Mouse (Mus musculus): Measurements from ENCODE around the gene 4933427D14Rik.
A peak's percentile ranks its signal among the peaks of the same experiment; 100 is the strongest.

Gene 4933427D14Rik

DNA sequence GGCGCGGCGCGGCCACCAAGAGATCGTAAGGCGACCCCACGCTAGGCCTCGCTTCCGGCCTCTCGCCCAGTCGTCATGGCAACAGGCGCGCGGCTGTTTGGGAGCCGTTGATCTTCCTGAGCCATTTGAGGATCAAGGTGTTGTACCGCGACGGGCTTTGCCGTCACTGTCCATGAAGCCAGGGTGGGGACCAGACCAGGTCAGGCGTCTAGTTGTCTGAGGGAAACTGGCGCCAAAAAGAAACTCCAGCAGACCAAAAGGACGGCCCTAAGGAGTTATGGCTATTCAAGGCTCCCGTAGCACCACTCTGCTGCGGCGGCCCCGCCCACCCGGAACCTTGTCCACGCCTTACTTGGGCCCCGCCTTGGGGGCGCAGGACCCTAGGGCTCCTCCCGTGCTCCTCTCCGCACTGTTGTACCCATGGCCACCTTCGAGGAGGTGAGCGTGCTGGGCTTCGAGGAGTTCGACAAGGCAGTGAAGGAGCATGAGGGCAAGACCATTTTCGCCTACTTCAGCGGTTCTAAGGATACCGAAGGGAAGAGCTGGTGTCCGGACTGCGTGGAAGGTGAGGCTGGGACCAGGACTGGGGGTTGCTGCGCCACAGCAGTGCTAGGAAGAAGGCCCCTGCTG, at the start of gene 4933427D14Rik, which contains the start of gene Txndc17:
Gene 4933427D14Rik, minus strand, starts transcription at position 256 of the 630 bp plus-strand sequence.
Gene Txndc17, plus strand, starts transcription at position 344 of the 630 bp plus-strand sequence.
- DNase-seq (ENCODE audit: low spot score) = peak; percentile 88

DNA sequence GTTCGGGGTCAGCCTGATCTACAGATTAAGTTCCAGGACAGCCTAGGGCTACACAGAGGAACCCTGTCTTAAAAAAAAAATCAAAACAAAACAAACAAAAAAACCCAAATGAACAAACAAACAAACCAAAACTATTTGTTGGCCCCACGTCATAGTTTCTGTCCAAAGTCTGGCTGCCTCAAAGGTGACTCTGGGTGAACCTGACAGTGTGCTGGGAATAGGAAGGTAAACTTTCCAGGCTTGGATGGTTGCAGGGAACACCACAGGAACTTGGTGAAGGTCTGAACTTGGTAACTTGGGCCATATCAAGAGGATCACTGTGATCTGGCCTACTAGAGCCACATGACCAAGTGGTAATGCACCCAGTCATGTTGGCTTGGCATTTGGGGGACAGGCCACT, 49.2 kb upstream of the 4933427D14Rik start:
- DNase-seq (ENCODE audit: low spot score) = no peak

DNA sequence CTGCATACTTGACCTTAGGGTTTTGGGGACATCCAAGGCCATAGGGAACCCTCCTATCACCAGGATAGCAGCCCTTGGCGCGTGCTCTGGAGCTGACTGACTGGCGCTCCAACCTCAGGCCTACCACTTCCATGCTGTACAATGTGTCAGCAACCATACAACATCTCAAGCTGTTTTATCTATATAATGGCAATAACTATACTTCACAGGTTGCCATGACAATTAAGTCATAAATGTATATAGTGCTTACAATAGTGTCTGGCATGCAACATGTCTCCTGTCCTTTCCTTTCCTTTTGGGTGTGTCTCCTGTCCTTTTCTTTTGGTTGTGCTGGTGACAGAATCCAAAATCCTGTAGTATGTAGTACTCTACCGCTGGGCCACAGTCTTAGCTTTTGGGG, 48.4 kb upstream of the 4933427D14Rik start:
- no peak for DNase-seq (ENCODE audit: low spot score)

DNA sequence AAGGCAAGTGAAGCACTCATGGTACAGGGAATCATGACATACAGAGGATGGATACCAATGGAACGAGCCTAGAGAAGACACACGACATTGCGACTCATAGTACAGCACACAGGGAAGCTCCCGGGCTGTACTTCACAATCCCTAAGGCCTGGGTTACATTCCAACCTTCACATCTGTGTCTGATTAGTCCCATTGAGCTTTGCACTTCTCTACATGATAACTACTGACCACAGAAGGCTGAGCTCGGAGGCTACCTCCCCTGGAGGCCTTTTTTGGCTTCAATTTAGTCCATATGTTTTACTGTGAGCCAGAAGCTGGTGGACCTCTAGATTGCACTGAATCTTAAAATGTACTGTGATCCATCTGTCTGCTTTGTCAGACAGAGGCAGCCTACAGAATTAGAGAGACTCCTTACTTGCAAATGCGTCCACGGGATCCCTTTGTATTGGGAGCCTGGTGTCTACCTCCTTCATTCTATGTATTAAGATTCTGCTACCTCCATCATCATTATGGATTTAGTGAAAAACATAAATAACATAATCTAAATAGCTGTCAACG, 38.0 kb upstream of the 4933427D14Rik start:
- DNase-seq (ENCODE audit: low spot score) = no peak

DNA sequence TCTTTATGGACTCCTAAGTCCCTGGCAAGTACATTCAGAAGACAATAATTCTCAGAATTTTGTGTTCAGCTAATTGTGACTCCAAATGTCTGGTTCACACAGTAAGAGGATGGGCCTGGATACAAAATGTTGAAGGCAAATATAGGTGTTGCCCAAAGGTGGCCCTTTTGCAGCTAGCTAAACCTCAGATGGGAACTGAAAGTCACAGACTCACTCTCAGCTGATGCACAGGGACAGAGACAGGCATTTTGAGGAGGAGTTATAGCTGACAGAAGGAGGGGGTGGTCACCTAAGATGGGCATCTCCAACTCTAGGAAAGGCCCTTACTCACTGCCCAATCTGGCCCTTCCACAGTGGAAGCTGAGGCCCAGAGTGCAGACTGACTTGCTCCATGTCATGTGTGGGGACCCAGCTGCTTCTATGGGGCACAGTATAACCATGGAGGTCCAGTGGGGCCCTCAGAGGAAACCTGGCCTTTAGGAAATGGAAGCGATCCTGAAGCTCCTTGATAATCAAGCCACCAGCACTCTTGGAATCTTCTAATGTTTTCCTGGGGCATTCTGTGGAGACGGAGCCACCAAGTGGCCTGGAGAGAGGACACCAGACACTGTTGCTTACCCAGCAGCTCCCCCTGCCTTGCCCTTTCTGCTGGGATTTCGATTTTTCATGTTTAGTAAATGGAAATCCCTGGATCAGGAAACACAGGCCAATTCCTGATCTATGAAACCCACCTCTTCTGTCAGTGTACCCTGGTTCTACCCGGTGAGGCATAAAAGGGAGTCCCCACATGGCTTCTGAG, 33.0 kb upstream of the 4933427D14Rik start:
- DNase-seq (ENCODE audit: low spot score) = no peak

DNA sequence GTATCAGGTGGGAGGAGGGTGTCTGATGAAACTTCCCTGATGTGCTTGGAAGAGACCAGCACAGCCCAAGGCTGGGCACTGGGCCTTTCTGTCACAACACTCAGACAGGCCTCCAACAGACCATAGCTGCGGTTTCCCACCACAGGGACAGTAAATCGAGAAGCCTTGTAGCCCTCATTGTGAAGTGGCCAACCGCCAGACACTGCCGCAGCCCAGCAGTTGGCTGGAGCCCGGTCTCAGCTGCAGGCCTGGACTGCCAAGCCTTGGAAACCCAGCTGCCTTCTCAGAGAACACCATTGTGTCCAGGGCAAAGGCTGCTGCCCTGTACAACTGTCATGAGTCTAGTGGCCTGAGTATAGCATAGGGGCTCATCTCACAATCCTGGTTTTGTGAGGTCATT, 26.8 kb upstream of the 4933427D14Rik start:
- no peak for DNase-seq (ENCODE audit: low spot score)

DNA sequence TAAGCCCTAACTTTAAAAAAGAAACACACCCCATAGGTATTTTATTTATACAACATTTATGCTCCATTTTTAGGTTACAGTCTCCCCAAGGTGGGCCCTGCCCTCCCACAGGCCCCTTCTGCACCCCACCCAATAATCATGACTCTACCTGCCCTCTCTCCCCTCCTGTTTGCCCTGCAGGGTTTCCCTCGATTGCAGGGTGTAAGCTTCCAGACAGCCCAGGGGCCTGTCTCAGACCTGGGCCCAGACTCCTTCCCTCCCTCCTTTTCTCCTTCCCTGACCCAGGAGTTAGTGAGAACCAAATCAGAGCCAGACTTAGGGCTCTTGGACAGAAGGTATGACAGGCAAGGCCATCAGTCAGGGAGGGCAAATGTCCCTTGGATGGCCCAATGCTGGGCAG, 25.7 kb upstream of the 4933427D14Rik start:
- no peak for DNase-seq (ENCODE audit: low spot score)

DNA sequence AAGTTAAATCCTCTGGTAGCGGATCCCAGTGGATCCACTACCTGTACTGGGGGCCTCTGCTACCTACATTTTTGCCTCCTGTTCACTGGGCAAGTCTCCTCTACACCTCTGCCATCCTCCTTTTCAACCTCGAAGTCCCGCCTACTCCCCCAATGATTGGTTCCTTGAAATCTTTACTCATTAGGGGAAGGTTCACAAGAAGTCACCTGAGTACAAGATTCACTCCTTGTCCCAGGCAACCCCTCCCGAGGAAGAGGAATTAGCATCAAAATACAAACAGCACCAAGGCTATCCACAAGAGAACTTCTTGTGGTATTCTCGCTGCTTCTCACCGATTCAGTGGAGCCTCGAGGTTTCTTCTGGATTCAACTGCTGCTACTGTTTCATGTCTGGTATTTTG, 24.8 kb upstream of the 4933427D14Rik start:
- no peak for DNase-seq (ENCODE audit: low spot score)

DNA sequence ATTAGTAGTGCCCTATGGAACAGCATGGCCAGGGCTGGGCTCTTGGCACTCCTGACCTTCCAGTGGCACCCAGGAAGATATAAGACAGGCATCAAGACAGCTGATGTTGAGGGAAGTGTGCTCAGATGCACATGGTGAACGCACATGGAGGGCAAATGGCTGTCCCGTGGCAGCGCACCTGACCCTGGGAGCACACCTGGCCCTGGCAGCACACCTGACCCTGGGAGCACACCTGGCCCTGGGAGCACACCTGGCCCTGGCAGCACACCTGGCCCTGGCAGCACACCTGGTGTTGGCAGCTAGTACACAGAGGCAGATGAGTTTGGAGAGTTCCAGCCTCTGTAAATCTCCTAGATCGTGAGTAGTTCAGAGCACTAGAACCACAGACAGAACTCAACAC, 21.3 kb upstream of the 4933427D14Rik start:
- DNase-seq (ENCODE audit: low spot score) = no peak

DNA sequence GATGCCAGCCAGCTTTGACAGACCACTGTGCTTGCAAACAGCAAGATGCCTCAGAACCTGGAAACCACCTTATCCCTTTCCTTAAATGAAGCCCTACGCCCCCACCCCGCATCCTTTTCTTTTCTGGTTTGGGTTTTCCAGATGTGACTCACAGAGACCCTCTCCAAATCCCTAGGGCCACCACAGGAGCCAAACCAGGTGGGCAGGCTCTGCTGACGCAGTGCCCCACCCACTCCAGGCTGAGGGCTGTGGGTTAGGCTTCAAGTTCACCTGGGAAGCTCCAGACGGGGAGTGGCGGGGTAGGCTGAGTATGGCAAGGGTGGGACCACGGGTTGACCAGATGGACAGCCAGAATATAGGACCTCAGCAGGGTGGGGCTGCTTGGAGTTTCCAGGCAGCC, 19.6 kb upstream of the 4933427D14Rik start:
- DNase-seq (ENCODE audit: low spot score) = no peak

DNA sequence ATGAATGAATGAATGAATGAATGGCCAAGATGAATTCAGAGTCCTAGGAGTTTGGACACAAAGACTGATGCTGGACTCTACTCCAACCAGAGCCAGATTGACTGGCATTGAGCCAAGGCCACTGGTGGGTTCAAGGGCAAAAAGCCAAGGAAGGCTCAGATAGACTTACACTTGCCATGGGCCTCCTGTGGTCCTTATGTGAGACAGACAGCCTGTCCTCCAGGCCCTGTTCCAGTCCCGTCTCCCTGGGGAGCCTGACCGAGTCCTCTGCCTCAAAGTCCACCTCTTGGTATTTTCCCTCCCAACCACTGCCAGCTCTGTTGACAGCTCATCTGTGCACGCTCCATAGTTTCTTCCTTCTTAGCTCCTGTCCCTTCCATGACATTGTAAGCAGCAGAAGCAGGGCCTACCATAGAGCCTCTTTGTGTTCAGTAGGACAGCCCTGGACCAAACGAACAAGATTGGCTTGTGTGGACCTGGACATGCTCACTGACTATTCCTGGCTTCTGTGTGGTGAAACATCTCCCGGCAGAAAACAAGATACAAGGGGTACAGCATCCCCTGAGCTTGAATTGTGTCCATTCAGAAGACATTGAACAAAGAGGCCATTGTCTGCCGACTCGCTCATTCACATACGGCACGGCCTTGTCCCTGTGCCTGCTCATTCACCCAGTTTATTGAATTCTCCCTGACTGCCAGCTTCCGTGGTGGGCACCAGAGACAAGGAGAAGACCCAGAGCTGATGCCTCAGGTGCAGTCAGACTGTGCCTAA, 18.9 kb upstream of the 4933427D14Rik start:
- DNase-seq (ENCODE audit: low spot score) = no peak

DNA sequence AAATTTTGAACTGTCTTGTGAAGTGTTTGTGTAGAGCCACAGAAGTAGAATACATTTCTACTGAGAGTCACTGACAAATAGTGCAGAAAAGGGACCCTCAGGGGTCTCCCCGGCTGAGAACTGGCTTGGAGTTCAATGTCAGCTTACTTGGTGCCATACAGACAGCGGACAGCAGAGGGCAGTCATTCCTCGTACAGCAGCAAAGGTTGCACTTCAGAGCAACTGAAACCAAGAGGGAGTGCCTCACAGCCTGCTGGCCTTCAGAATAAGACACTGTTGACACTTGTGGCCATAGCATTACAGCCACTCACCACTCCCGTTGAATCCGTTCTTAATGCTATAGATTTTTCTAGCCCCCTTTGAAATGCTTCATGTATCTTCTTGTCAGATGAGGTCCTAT, 17.6 kb upstream of the 4933427D14Rik start:
- DNase-seq (ENCODE audit: low spot score) = peak; percentile 78

DNA sequence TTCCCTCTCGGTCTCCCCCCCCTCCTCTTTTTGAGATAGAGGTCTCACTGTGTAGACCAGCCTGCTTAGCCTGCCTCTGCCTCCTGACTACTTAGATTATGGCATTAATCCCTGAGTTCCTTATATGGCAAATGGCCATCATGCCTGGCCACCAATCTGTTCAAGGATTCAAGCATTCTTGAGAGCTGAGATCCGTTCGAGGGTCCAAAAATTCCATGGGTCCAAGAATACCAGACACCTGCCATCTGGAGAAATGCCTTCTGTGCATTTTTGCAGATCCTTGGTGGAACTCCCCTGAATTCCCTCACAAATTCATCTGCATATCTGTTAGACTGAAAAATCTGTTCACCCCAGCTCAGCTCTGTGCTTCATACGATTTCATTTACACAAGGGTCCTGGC, 16.2 kb upstream of the 4933427D14Rik start:
- DNase-seq (ENCODE audit: low spot score) = no peak

DNA sequence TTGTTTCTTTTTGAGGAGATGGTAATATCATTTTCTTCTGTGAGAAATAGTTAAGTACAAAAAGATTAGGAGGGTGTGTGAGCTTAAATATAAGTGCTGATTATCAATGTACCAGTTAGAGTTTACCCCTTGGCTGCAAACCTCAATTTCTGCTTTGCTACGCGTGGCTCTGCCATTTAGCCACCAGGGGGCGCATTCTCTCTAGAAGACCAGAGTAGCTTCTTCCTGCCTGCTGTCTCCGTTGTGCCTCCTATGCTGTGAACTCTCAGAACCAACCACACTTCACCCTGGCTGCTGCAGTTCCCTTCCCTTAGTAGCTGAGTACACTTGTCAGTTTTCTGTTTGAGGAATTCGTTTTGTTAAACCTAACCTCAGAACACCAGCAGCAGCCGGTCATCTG, 14.0 kb upstream of the 4933427D14Rik start:
- peak; percentile 73 for DNase-seq (ENCODE audit: low spot score)

DNA sequence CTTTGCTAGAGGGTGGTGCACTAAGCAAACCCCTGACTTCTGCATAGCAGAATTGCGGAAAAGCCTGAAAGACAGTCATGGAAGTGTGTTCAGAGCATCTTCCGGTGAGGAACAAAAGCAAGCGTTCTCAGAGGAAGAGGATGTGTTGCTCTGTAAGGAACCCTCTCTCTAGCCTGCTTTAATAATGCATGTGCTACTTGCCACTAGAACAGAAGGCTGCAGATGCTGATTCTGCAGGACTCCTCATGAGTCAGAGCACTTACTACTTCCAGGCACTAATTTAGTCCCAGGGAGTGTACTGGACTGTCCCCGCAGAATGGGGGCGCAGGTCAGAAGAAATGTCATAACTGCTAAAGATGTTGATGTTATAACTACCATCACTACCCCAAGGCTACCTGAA, 9.9 kb upstream of the 4933427D14Rik start:
- DNase-seq (ENCODE audit: low spot score) = no peak

DNA sequence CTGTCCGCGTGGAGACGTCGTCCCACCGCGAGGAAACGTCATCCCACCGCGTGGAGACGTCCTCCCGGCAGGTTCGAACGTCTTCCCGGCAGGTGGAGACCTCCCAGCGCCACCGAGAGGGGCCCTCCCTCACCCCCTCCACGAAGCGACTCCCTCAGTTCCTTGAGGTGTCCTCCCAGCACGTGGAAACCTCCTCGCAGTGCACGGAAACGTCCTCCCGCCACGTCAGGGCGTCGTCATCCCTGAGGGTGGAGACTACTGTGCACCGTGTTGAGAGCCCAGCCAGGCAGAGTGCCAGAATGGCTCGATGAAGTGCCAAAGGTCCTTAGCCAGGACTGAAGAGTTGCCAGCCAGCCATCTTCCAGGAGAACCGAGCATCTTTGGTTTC, 8.1 kb upstream of the 4933427D14Rik start, which contains the start of gene Med31:
Gene Med31, minus strand, starts transcription at position 183 of the 388 bp plus-strand sequence.
- peak; percentile 76 for DNase-seq (ENCODE audit: low spot score)

DNA sequence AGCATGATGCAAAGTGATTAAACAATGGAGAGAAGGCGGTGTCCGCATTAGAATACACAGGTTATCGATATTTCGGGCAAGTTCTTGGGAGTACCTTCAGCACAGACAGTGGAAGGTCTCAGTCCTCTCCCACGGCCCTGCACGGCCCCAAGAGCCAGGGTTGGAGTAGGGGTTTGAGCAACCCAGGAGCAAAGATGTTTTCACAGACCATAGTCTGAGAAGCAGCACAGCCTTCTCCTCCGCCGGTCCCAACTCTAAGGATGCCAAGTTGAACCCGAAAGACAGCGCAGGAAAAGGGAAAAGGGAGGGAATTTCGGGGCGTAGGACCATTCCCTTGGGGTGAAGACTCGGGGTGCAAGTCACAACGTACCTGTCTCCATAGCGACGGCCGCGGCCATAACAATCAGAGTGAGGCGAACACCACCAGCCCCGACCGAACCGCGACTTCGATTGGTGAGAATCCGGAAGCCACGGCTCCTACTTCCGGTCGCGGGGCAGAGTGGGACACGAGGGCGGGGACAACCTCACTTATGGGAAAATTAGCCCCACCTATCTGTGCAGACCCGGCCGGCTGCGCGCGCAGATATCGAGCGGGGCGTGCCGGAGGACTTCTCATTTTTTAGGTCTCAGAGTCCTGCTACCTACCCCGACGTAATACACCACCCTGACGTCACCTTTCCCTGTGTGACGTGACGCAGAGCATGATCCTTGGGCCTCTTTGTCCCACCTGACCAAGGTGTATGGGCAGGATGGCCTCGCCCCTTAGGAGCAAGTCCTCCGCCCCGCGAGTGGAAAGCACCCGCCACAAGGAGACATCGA, 7.5 kb upstream of the 4933427D14Rik start:
- peak; percentile 95 for DNase-seq (ENCODE audit: low spot score)

DNA sequence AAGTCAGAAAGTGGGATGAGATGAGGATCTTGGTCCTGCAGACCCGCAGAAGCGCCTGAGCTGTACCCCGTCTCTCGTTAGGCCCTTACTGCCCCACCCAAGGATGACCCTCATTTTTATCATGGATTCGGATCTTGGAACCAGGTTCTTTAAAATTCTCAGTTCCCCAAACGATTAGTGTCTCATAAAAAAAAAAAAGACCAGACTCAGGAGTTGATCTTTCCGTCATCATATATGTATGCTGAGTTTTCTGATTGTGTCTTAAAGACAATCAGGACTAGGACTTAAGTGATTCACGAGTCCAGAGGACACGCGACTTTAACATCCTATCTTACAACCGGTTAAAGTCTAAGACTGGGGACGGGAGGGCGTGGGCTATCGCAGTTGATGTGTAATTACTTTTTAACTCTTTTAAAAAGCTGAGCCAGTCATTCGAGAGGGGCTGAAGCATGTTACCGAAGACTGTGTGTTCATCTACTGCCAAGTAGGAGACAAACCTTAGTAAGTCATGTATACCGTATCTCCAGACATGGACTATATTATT, 647 bp upstream of the 4933427D14Rik start:
- DNase-seq (ENCODE audit: low spot score) = no peak

DNA sequence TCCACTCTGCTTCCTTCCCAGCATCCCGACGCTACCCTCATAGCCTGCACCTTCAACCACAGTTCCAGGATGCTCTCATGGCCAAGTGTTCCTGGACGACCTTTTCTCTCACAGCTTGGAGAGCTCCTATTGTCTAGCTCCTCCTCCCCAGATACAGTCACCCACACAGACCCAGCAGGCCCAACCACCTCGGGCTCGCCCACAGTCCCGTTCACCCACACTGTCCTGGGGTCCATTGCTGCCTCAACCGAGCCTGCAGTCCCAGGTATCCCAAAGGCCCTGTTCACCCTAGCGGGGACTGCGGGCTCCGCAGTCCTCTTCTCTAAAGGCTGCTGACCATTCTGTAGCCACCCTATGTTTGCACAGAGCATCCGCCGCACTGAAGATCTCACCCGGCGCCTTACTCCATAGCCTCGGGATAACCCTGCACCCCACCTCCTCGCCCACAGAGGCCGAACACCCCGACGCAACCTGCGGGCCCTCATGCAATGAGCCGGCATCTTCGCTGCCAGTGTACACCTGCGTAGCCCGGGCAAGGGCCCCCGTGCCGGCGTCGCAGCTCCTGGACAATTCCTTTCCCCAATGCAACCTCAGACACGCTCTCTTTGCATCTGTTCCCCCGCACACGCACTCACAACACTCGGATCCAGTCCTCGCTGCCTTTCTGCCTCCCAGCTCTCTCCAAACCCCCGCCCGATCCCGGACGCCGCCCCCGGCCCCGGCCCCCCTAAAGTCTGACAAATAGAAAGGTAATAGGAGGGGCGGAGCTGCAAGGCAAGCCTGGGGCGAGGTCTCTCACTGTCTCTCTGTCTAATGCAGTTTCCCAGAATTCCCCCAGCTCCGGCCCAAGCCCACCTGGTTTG, 687 bp downstream of the 4933427D14Rik start, which contains the start of gene Gm43951:
Gene Gm43951, minus strand, starts transcription at position 500 of the 863 bp plus-strand sequence.
- peak; percentile 27 for DNase-seq (ENCODE audit: low spot score)

DNA sequence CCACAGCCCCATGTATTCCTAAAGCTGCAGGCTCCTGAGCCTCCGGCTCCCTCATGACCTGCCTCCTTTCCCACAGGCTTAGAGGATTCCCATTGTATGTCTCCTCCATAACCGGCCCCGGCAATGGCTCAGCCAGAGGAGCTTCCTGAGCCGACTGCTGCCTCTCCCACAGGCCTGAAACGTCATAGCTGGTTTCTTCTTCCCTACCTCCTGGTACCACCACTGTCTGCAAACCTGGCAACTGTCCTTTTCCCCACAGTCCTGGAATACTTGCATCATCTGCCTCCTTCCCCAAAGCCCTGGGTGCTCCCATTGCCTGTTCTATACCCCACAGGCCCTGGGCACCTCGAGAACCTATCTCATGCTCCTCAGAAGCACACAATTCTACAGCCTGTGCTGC, 2.0 kb downstream of the 4933427D14Rik start:
- DNase-seq (ENCODE audit: low spot score) = no peak
